Mouse (Mus musculus) neural tube, embryonic 15.5 days (tissue): ENCODE measurements around the gene Dmbt1. TPM values are rescaled to one million over a fixed set of nuclear protein-coding genes. Genes with fewer than 3 reads are reported as not detected.
"Not testable (repeated sequence)": the region's sequence is repeated elsewhere in the genome, so short reads cannot be mapped to it uniquely, and the experiment has no call there.

Experiments used
- ATAC-seq: fragments of 200-750 bp; cut with Nextera tagmentation; 2 replicates; pipeline ENCODE4 v1.8.0; 2017; ENCODE audit warnings: mild to moderate bottlenecking, moderate TSS enrichment, moderate library complexity; ENCODE audit not compliant: low FRiP score
- H3K27ac ChIP-seq: fragments of 300-500 bp; sonication (generic); replicated peaks from 2 replicates; pipeline ENCODE4 v1.5.1; 2015; ENCODE audit warnings: mild to moderate bottlenecking, inconsistent platforms
- H3K27me3 ChIP-seq: fragments of 300-500 bp; sonication (generic); replicated peaks from 2 replicates; pipeline ENCODE4 v1.6.1; 2015; ENCODE audit warnings: inconsistent platforms
- H3K36me3 ChIP-seq: fragments of 300-500 bp; sonication (generic); 2 replicates; pipeline ENCODE4 v1.6.1; 2015; ENCODE audit warnings: inconsistent platforms
- H3K4me1 ChIP-seq: fragments of 300-500 bp; sonication (generic); 2 replicates; pipeline ENCODE4 v1.6.1; 2015; ENCODE audit warnings: inconsistent platforms
- H3K4me2 ChIP-seq: fragments of 300-500 bp; sonication (generic); 2 replicates; pipeline ENCODE4 v1.6.1; 2015; ENCODE audit warnings: inconsistent platforms, mild to moderate bottlenecking, moderate library complexity
- H3K4me3 ChIP-seq: fragments of 300-500 bp; sonication (generic); replicated peaks from 2 replicates; pipeline ENCODE4 v1.5.1; 2015; ENCODE audit warnings: mild to moderate bottlenecking, inconsistent platforms
- H3K9ac ChIP-seq: fragments of 300-500 bp; sonication (generic); replicated peaks from 2 replicates; pipeline ENCODE4 v1.6.1; 2015; ENCODE audit warnings: mild to moderate bottlenecking, inconsistent platforms
- H3K9me3 ChIP-seq: fragments of 300-500 bp; sonication (generic); replicated peaks from 2 replicates; pipeline ENCODE4 v1.6.1; 2016; ENCODE audit warnings: inconsistent platforms
- WGBS: fragments of 180-500 bp; shearing (Covaris S2); methylation state at CpG from one replicate; pipeline ENCODE4 v1.1.7; 2015; ENCODE audit warnings: mixed read lengths; 5-methylcytosine and 5-hydroxymethylcytosine counted together
- polyA plus RNA-seq: library from polyadenylated mRNA; unstranded; fragments of >200 nt; fragmentation: Nextera tagmentation; extraction: Ambion mirVana; gene quantifications from 2 replicates; pipeline ENCODE4 v1.2.1, GENCODE M21; 2015

The Dmbt1 gene
- polyA plus RNA-seq, 1 experiment from 2014 or later, result not detected

DNA sequence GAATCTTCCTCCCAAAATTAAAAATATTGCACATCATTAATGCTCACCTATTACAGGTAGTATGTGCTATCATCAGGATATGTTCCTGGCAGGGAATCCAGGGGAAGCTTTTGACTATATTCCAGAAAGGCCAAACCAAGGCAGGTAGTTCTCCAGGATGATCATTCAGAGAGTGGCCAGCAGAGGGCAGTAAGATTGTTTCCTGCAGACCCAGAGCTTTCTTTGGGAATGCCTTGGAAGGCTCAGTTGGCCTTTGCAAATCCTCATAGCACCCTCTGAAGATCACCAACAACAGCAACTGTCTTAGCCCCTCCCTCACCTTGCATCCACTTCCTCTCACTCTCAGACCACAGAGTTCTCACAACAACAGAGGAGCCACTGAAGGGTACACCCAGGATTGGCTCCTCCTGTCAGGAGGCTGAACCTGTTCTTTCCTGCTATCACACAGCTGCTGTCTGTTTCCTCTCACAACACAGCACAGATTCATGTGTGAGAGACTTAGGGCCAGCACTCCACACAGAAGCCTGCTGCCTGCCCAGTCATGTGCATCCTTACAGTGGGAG lies 23.0 kb downstream of the Dmbt1 start:
- H3K4me1 ChIP-seq, result no peaks in the 10 kb centered on the region
- H3K27me3 ChIP-seq, result no peaks in the 10 kb centered on the region
- no peak overlapping the region for H3K27ac ChIP-seq
- no peaks in the 10 kb centered on the region for H3K9me3 ChIP-seq
- no peak overlapping the region for H3K9ac ChIP-seq
- no peak for ATAC-seq
- H3K4me2 ChIP-seq, result no peak overlapping the region
- H3K36me3 ChIP-seq, result no peaks in the 10 kb centered on the region
- no peak overlapping the region for H3K4me3 ChIP-seq

- not testable (repeated sequence) for H3K4me2 ChIP-seq, H3K9me3 ChIP-seq, H3K36me3 ChIP-seq, H3K4me1 ChIP-seq, H3K27me3 ChIP-seq, H3K27ac ChIP-seq, H3K4me3 ChIP-seq, ATAC-seq, H3K9ac ChIP-seq
- WGBS, result 83% methylated on average over 9 of the region's 9 CpGs
Observed at GRCm38 (mm10) chr7:131057918-131058317, 26.1 kb downstream of the Dmbt1 start.

DNA sequence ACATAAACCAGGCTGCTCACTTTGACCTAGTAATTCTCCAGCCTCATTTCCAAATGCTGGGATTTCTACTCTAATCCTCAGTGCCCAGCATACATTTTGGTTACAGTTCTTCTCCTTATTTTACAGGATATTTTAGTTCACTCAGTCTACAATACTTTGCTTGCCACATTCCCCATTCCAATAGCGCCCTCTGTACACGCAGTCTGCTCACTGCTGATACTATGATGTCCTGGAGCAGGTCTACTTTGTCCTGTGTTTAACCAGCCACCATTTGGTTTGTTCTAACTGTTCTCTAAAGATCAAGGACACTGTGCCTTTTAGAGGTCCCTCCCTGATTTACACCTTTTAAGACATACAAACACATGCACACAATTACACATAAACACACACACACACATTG lies 28.0 kb downstream of the Dmbt1 start:
- 75% methylated on average over 2 of the region's 2 CpGs for WGBS

GRCm38 (mm10) chr7:131062541-131062940 lies 30.7 kb downstream of the Dmbt1 start:
- Histone ChIP-seq H3K27me3 (no peaks in the 10 kb centered on the region), H3K9ac (no peak overlapping the region), H3K4me3 (no peak overlapping the region), H3K4me2 (no peak overlapping the region), H3K9me3 (no peaks in the 10 kb centered on the region), H3K36me3 (no peaks in the 10 kb centered on the region), H3K27ac (no peak overlapping the region), H3K4me1 (no peaks in the 10 kb centered on the region)
- no peak for ATAC-seq
- 90% methylated on average over 2 of the region's 2 CpGs for WGBS

More for the DNA sequence above, 28.0 kb downstream of the Dmbt1 start:
- H3K27me3 ChIP-seq, H3K27ac ChIP-seq, H3K4me1 ChIP-seq, H3K36me3 ChIP-seq, H3K9ac ChIP-seq, H3K9me3 ChIP-seq, ATAC-seq, H3K4me2 ChIP-seq, H3K4me3 ChIP-seq: not testable (repeated sequence)

DNA sequence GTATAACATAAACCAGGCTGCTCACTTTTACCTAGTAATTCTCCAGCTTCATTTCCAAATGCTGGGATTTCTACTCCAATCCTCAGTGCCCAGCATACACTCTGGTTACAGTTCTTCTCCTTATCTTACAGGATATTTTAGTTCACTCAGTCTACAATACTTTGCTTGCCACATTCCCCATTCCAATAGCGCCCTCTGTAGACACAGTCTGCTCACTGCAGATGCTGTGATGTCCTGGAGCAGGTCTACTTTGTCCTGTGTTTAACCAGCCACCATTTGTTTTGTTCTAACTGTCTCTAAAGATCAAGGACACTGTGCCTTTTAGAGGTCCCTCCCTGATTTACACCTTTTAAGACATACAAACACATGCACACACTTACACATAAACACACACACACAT lies 36.3 kb downstream of the Dmbt1 start:
- H3K4me2 ChIP-seq, H3K36me3 ChIP-seq, ATAC-seq, H3K9ac ChIP-seq, H3K4me3 ChIP-seq, H3K9me3 ChIP-seq, H3K27me3 ChIP-seq, H3K27ac ChIP-seq, H3K4me1 ChIP-seq: not testable (repeated sequence)
- WGBS, result 3% methylated on average over 1 of the region's 1 CpGs

DNA sequence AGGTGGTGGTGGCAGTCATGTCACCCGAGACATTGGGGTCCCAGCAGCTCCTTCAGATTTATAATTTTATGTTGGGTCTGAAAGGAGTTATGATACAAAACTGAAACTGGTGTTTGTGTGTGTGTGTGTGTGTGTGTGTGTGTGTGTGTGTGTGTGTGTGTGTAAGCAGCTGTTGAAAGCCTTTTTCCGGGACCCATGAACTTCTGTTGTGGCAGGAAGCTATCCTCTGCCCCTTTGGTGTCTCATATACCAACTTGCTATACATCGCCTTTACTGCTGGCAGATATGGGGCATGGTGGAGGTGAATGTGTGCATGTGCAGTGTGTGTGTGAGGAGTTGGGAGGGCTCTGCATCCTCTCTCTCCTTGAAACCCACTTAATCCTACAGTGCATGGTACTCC lies 41.6 kb downstream of the Dmbt1 start:
- not testable (repeated sequence) for H3K4me3 ChIP-seq, H3K4me1 ChIP-seq, H3K27ac ChIP-seq, H3K36me3 ChIP-seq, H3K9me3 ChIP-seq, H3K27me3 ChIP-seq, ATAC-seq, H3K4me2 ChIP-seq, H3K9ac ChIP-seq
- WGBS, result 82% methylated on average over 3 of the region's 3 CpGs

DNA sequence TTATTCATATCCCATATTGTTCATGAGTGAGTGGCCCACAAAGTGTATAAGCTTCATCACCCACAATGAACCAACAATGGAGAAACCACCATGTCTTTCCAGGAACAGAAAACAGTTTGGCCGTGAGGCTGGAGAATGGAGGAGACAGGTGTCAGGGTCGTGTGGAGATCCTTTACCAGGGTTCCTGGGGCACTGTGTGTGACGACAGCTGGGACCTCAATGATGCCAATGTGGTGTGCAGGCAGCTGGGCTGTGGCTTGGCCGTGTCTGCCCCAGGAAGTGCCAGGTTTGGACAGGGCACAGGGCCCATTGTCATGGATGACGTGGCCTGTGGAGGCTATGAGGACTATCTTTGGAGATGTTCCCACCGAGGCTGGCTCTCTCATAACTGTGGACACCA lies 42.2 kb downstream of the Dmbt1 start:
- not testable (repeated sequence) for H3K36me3 ChIP-seq, H3K9me3 ChIP-seq, H3K4me2 ChIP-seq, H3K4me3 ChIP-seq, H3K27ac ChIP-seq, H3K27me3 ChIP-seq, ATAC-seq, H3K4me1 ChIP-seq, H3K9ac ChIP-seq
- WGBS, result 83% methylated on average over 6 of the region's 6 CpGs

- Histone ChIP-seq H3K9me3 (no peaks in the 10 kb centered on the region), H3K27me3 (no peaks in the 10 kb centered on the region), H3K4me1 (no peaks in the 10 kb centered on the region), H3K4me2 (no peak overlapping the region), H3K27ac (no peak overlapping the region), H3K9ac (no peak overlapping the region), H3K4me3 (no peak overlapping the region), H3K36me3 (no peaks in the 10 kb centered on the region)
- ATAC-seq, result no peak
- WGBS, result 10% methylated on average over 1 of the region's 1 CpGs
Observed at GRCm38 (mm10) chr7:131075956-131076355, 44.1 kb downstream of the Dmbt1 start.

GRCm38 (mm10) chr7:131082403-131082802 lies 50.5 kb downstream of the Dmbt1 start:
- whole genome bisulfite sequencing, result 88% methylated on average over 9 of the region's 9 CpGs

GRCm38 (mm10) chr7:131112486-131112885 lies 80.6 kb downstream of the Dmbt1 start:
- H3K27ac ChIP-seq, result no peak overlapping the region
- no peaks in the 10 kb centered on the region for H3K27me3 ChIP-seq
- H3K4me3 ChIP-seq, result no peak overlapping the region
- no peaks in the 10 kb centered on the region for H3K36me3 ChIP-seq
- no peaks in the 10 kb centered on the region for H3K9me3 ChIP-seq
- no peaks in the 10 kb centered on the region for H3K4me1 ChIP-seq
- H3K4me2 ChIP-seq, result no peak overlapping the region
- 32% methylated on average over 3 of the region's 3 CpGs for WGBS
- H3K9ac ChIP-seq, result no peak overlapping the region
- ATAC-seq, result no peak

More at GRCm38 (mm10) chr7:131082403-131082802, 50.5 kb downstream of the Dmbt1 start:
- H3K36me3 ChIP-seq, H3K4me3 ChIP-seq, H3K9me3 ChIP-seq, ATAC-seq, H3K27ac ChIP-seq, H3K9ac ChIP-seq, H3K4me2 ChIP-seq, H3K27me3 ChIP-seq, H3K4me1 ChIP-seq: not testable (repeated sequence)

DNA sequence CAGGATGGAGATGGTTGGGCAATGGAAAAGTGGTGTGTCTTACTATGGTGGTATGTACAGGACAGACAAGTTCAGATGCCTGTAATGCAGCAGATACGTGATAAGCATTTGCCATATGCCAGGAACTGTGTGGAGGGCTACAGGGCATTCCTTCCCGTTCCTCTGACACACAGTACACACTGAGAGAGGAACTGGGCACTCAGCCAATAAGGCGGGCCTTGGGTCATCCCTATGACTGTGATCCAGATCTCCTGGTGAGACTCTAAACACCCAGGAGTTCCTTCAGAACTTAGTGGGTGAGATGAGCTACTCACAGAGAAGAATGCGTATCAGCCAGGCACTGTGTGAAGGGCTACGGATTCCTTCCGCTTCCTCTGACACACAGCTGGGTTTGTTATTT lies 81.8 kb downstream of the Dmbt1 start:
- H3K9ac ChIP-seq, result no peak overlapping the region
- ATAC-seq, result no peak
- H3K4me2 ChIP-seq, result no peak overlapping the region
- no peak overlapping the region for H3K27ac ChIP-seq
- no peaks in the 10 kb centered on the region for H3K36me3 ChIP-seq
- no peaks in the 10 kb centered on the region for H3K4me1 ChIP-seq
- H3K9me3 ChIP-seq, result no peaks in the 10 kb centered on the region
- H3K4me3 ChIP-seq, result no peak overlapping the region
- H3K27me3 ChIP-seq, result no peaks in the 10 kb centered on the region
- WGBS, result 77% methylated on average over 6 of the region's 6 CpGs

DNA sequence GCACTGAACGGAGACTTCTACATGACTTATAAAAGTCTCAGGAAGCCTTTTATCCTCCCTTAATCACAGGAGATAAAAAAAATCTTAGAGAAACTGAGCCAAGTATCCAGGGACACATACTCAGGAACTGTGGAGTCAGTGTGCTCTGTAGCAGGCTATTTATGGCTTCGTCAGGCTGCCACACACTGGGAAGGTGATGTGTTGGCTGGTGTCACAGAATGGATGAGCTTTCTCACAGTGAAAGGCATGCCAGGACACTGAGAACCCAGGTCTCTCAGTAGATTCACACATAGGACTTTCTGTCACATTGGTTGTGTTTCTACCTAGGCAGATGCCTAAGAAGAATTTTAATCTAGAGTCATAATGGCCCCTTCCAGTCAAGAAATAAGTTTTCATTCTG lies 82.6 kb downstream of the Dmbt1 start:
- Histone ChIP-seq H3K36me3 (no peaks in the 10 kb centered on the region), H3K27ac (no peak overlapping the region), H3K4me2 (no peak overlapping the region), H3K4me3 (no peak overlapping the region), H3K9ac (no peak overlapping the region), H3K27me3 (no peaks in the 10 kb centered on the region), H3K9me3 (no peaks in the 10 kb centered on the region), H3K4me1 (no peaks in the 10 kb centered on the region)
- WGBS, result 72% methylated on average over 2 of the region's 2 CpGs
- no peak for ATAC-seq
